Mouse (Mus musculus) right cerebral cortex, postnatal 10 days (tissue): Measurements from ENCODE around the gene Minpp1.

Experiments used
- DNase-seq, 2 experiments: peaks; one replicate each; pipeline ENCODE4 v3.0.0; 2021; ENCODE audit warnings: low spot score in 2 of 2

Minpp1 gene

GRCm38 (mm10) chr19:32489166-32489895 lies 3.8 kb downstream of the Minpp1 start:
- DNase-seq: no peak

GRCm38 (mm10) chr19:32490976-32491375 lies 5.4 kb downstream of the Minpp1 start:
- no peak for DNase-seq

- no peak for DNase-seq
These were observed 6.8 kb downstream of the Minpp1 start for GRCm38 (mm10) chr19:32492339-32492738.

- no peak for DNase-seq
These were observed 7.4 kb downstream of the Minpp1 start for GRCm38 (mm10) chr19:32492981-32493380.

GRCm38 (mm10) chr19:32493471-32493870 lies 7.9 kb downstream of the Minpp1 start:
- peak; percentile 40 to 48 for DNase-seq

GRCm38 (mm10) chr19:32494611-32495010 lies 9.0 kb downstream of the Minpp1 start:
- no peak for DNase-seq

- no peak for DNase-seq
These were observed 9.5 kb downstream of the Minpp1 start for GRCm38 (mm10) chr19:32495034-32495433.

- no peak for DNase-seq
These were observed 11.8 kb downstream of the Minpp1 start for GRCm38 (mm10) chr19:32497411-32497810.

GRCm38 (mm10) chr19:32498002-32498401 lies 12.4 kb downstream of the Minpp1 start:
- no peak for DNase-seq

- DNase-seq: no peak
These were observed 15.8 kb downstream of the Minpp1 start for GRCm38 (mm10) chr19:32501414-32501813.

- DNase-seq: no peak
These were observed 20.5 kb downstream of the Minpp1 start for GRCm38 (mm10) chr19:32506081-32506480.

GRCm38 (mm10) chr19:32506514-32506913 lies 20.9 kb downstream of the Minpp1 start:
- DNase-seq: no peak

GRCm38 (mm10) chr19:32507100-32507499 lies 21.5 kb downstream of the Minpp1 start:
- DNase-seq: no peak

GRCm38 (mm10) chr19:32507526-32507925 lies 22.0 kb downstream of the Minpp1 start:
- no peak for DNase-seq

GRCm38 (mm10) chr19:32510267-32510666 lies 24.7 kb downstream of the Minpp1 start:
- DNase-seq: no peak

GRCm38 (mm10) chr19:32510962-32511361 lies 25.4 kb downstream of the Minpp1 start:
- no peak for DNase-seq

GRCm38 (mm10) chr19:32512518-32512917 lies 26.9 kb downstream of the Minpp1 start:
- no peak for DNase-seq

GRCm38 (mm10) chr19:32516575-32516974 lies 31.0 kb downstream of the Minpp1 start:
- no peak for DNase-seq

- DNase-seq: no peak
These were observed 35.9 kb downstream of the Minpp1 start for GRCm38 (mm10) chr19:32521446-32521845.

- DNase-seq: no peak
These were observed 36.7 kb downstream of the Minpp1 start for GRCm38 (mm10) chr19:32522247-32522646.

GRCm38 (mm10) chr19:32522753-32523307 lies 37.3 kb downstream of the Minpp1 start:
- no peak for DNase-seq

GRCm38 (mm10) chr19:32523769-32524515 lies 38.4 kb downstream of the Minpp1 start:
- no peak for DNase-seq

- DNase-seq: no peak
These were observed 38.9 kb downstream of the Minpp1 start for GRCm38 (mm10) chr19:32524516-32524860.
